Mouse (Mus musculus): ENCODE results near the gene Npm3.
A peak's percentile ranks its signal among the peaks of the same experiment; 100 is the strongest.

Npm3 gene

GRCm38 (mm10) chr19:45749243-45750043, at the start of gene Npm3:
Gene Npm3, minus strand, starts transcription at chr19:45749591.
- DNase-seq, result peak; percentile 92 to 93

GRCm38 (mm10) chr19:45796879-45797278, 47.5 kb upstream of the Npm3 start:
- DNase-seq, result no peak

GRCm38 (mm10) chr19:45796061-45796556, 46.7 kb upstream of the Npm3 start:
- DNase-seq, result peak in 1 of 2 experiments; percentile 13

- no peak for DNase-seq
Measured at GRCm38 (mm10) chr19:45795406-45795944, 46.1 kb upstream of the Npm3 start.

GRCm38 (mm10) chr19:45794718-45795117, 45.3 kb upstream of the Npm3 start:
- DNase-seq, result no peak

GRCm38 (mm10) chr19:45792404-45792803, 43.0 kb upstream of the Npm3 start:
- no peak for DNase-seq

- DNase-seq, result no peak
Measured at GRCm38 (mm10) chr19:45789888-45790874, 40.8 kb upstream of the Npm3 start.

- no peak for DNase-seq
Measured at GRCm38 (mm10) chr19:45789365-45789764, 40.0 kb upstream of the Npm3 start.

GRCm38 (mm10) chr19:45788337-45788736, 38.9 kb upstream of the Npm3 start:
- no peak for DNase-seq

- DNase-seq, result no peak
Measured at GRCm38 (mm10) chr19:45787450-45787849, 38.1 kb upstream of the Npm3 start.

GRCm38 (mm10) chr19:45785470-45785869, 36.1 kb upstream of the Npm3 start:
- no peak for DNase-seq

- DNase-seq, result no peak
Measured at GRCm38 (mm10) chr19:45783933-45784576, 34.7 kb upstream of the Npm3 start.

- DNase-seq, result peak; percentile 98 to 99
Measured at GRCm38 (mm10) chr19:45783181-45783932, 34.0 kb upstream of the Npm3 start, which contains the start of gene Mgea5. Gene Mgea5, minus strand, starts transcription at chr19:45783837.

GRCm38 (mm10) chr19:45782315-45783001, 33.1 kb upstream of the Npm3 start:
- peak; percentile 87 to 92 for DNase-seq

- DNase-seq, result no peak
Measured at GRCm38 (mm10) chr19:45781676-45782075, 32.3 kb upstream of the Npm3 start.

- DNase-seq, result no peak
Measured at GRCm38 (mm10) chr19:45780350-45780915, 31.0 kb upstream of the Npm3 start.

- DNase-seq, result no peak
Measured at GRCm38 (mm10) chr19:45775486-45775885, 26.1 kb upstream of the Npm3 start.

- DNase-seq, result no peak
Measured at GRCm38 (mm10) chr19:45771501-45771900, 22.1 kb upstream of the Npm3 start.

- DNase-seq, result no peak
Measured at GRCm38 (mm10) chr19:45760810-45761209, 11.4 kb upstream of the Npm3 start.

- DNase-seq, result no peak
Measured at GRCm38 (mm10) chr19:45758671-45759070, 9.3 kb upstream of the Npm3 start.

GRCm38 (mm10) chr19:45753551-45753950, 4.2 kb upstream of the Npm3 start:
- DNase-seq, result no peak

All from kidney, postnatal 25 days (tissue).